Mouse (Mus musculus): ENCODE results near the gene Endou. TPM values are rescaled to one million over a fixed set of nuclear protein-coding genes. Genes with fewer than 3 reads are reported as not detected.

The Endou gene
- polyA plus RNA-seq, 1 experiment from 2014 or later: not detected

DNA sequence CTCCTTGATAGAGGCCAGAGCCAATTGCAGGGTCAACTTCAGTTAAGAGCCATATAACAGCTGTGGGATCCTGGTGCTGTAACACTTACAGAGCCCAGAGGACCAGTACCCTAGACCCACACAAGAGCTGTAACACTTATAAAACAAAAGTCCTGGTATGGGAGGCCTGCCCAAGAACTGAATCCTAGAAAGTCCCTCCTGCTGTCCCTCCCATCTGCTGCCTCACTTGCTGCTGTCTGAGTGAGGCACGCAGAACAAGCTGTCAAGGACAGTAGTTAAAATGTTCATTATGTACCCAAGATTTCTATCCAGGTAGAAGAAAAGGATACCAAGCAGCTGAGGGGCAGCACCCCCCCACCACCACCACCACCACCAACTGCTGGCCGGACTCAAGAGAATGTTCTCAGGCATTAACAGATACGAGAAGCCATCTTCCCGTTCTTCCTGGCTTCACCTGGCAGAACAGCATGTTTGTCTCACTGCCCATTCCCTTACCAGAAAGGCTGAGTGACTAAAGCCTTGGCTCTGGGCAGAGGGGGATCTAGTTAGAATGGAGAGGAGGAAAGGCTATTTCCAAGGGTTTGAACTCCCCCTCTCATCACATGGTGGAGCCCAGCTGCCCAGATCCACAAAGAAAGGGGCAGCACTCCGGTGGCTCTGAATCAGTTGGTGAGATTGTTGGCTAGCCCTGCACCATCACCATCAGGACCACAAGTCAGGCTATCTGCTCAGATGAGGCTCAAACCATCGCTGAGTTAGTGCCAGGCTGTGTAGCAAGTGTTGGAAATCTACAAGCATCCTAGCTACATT lies 7.4 kb downstream of the Endou start:
- Histone ChIP-seq H3K27ac (ENCODE audit: low read depth, low read length) (no peak overlapping the region), H3K9me3 (ENCODE audit: control insufficient read depth, low read length) (no peaks in the 10 kb centered on the region), H3K9ac (ENCODE audit: low read length) (no peak overlapping the region), H3K4me3 (ENCODE audit: low read depth, low read length) (no peak overlapping the region), H3K4me1 (replicated peaks; ENCODE audit: control insufficient read depth, insufficient read depth, low read length) (no peaks in the 10 kb centered on the region), H3K36me3 (ENCODE audit: control insufficient read depth, insufficient read depth, low read length) (no peaks in the 10 kb centered on the region), H3K27me3 (ENCODE audit: control insufficient read depth, insufficient read depth, low read length) (no peaks in the 10 kb centered on the region), H3K4me2 (ENCODE audit: low read depth, low read length, severe bottlenecking) (no peak overlapping the region)
- WGBS: 88% methylated on average over 6 of the region's 6 CpGs
- ATAC-seq (replicated peaks; ENCODE audit: low FRiP score): no peak
- no peak for DNase-seq (ENCODE audit: low spot score)

GRCm38 (mm10) chr15:97721008-97721701 lies 10.0 kb downstream of the Endou start:
- no peak for DNase-seq (ENCODE audit: low spot score)
- WGBS: 83% methylated on average over 15 of the region's 15 CpGs
- no peak for ATAC-seq (replicated peaks; ENCODE audit: low FRiP score)
- Histone ChIP-seq H3K4me1 (replicated peaks; ENCODE audit: control insufficient read depth, insufficient read depth, low read length) (no peaks in the 10 kb centered on the region), H3K9ac (ENCODE audit: low read length) (no peak overlapping the region), H3K27me3 (ENCODE audit: control insufficient read depth, insufficient read depth, low read length) (no peaks in the 10 kb centered on the region), H3K4me2 (ENCODE audit: low read depth, low read length, severe bottlenecking) (no peak overlapping the region), H3K9me3 (ENCODE audit: control insufficient read depth, low read length) (no peaks in the 10 kb centered on the region), H3K27ac (ENCODE audit: low read depth, low read length) (no peak overlapping the region), H3K36me3 (ENCODE audit: control insufficient read depth, insufficient read depth, low read length) (no peaks in the 10 kb centered on the region), H3K4me3 (ENCODE audit: low read depth, low read length) (no peak overlapping the region)

DNA sequence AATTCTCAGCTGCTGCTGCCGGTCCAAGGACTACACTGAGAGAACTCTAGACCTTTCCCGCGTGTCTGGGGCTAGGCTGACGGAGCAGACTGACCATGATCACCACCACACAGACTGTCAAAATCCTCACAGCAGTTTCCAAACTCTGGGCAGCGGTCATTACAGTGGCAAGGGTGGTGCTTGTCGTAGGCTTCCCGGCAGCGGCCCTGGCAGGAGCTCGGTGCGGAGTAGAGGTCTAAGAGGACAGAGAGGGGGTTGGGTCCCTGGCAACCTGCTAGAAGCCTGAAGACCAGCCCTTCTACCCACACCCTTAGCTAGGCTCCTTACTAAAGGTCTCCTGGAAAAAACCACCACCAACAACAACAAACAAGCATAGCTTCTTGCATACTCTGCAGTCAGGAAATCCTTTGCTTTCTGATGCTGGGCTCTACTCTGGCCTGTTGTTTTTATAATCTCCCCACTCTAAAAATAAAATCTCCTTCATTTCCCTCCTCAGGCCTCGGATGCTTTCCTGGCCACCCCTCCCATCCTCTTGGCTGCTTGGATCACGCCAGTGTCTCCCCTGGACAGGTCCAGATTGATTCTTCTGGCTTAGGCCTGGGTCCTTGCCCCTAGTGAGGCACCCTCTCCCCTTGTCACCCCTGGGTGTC lies 11.0 kb downstream of the Endou start:
- Histone ChIP-seq H3K27me3 (ENCODE audit: control insufficient read depth, insufficient read depth, low read length) (no peaks in the 10 kb centered on the region), H3K4me3 (ENCODE audit: low read depth, low read length) (no peak overlapping the region), H3K9ac (ENCODE audit: low read length) (no peak overlapping the region), H3K36me3 (ENCODE audit: control insufficient read depth, insufficient read depth, low read length) (no peaks in the 10 kb centered on the region), H3K27ac (ENCODE audit: low read depth, low read length) (no peak overlapping the region), H3K4me2 (ENCODE audit: low read depth, low read length, severe bottlenecking) (no peak overlapping the region), H3K9me3 (ENCODE audit: control insufficient read depth, low read length) (no peaks in the 10 kb centered on the region), H3K4me1 (replicated peaks; ENCODE audit: control insufficient read depth, insufficient read depth, low read length) (no peaks in the 10 kb centered on the region)
- 83% methylated on average over 12 of the region's 12 CpGs for WGBS
- ATAC-seq (replicated peaks; ENCODE audit: low FRiP score) (no peak), DNase-seq (ENCODE audit: low spot score) (no peak)

GRCm38 (mm10) chr15:97719494-97719893 lies 11.6 kb downstream of the Endou start:
- Histone ChIP-seq H3K4me3 (ENCODE audit: low read depth, low read length) (no peak overlapping the region), H3K27ac (ENCODE audit: low read depth, low read length) (no peak overlapping the region), H3K4me2 (ENCODE audit: low read depth, low read length, severe bottlenecking) (no peak overlapping the region), H3K4me1 (replicated peaks; ENCODE audit: control insufficient read depth, insufficient read depth, low read length) (no peaks in the 10 kb centered on the region), H3K27me3 (ENCODE audit: control insufficient read depth, insufficient read depth, low read length) (no peaks in the 10 kb centered on the region), H3K36me3 (ENCODE audit: control insufficient read depth, insufficient read depth, low read length) (no peaks in the 10 kb centered on the region), H3K9ac (ENCODE audit: low read length) (no peak overlapping the region), H3K9me3 (ENCODE audit: control insufficient read depth, low read length) (no peaks in the 10 kb centered on the region)
- WGBS: 95% methylated on average over 12 of the region's 12 CpGs
- DNase-seq (ENCODE audit: low spot score) (no peak), ATAC-seq (replicated peaks; ENCODE audit: low FRiP score) (no peak)

GRCm38 (mm10) chr15:97718535-97719155 lies 12.5 kb downstream of the Endou start:
- H3K36me3 ChIP-seq (ENCODE audit: control insufficient read depth, insufficient read depth, low read length): no peaks in the 10 kb centered on the region
- no peak overlapping the region for H3K4me3 ChIP-seq (ENCODE audit: low read depth, low read length)
- no peaks in the 10 kb centered on the region for H3K27me3 ChIP-seq (ENCODE audit: control insufficient read depth, insufficient read depth, low read length)
- no peaks in the 10 kb centered on the region for H3K4me1 ChIP-seq (replicated peaks; ENCODE audit: control insufficient read depth, insufficient read depth, low read length)
- no peaks in the 10 kb centered on the region for H3K9me3 ChIP-seq (ENCODE audit: control insufficient read depth, low read length)
- 87% methylated on average over 8 of the region's 8 CpGs for WGBS
- H3K9ac ChIP-seq (ENCODE audit: low read length): no peak overlapping the region
- no peak overlapping the region for H3K4me2 ChIP-seq (ENCODE audit: low read depth, low read length, severe bottlenecking)
- DNase-seq (ENCODE audit: low spot score) (no peak), ATAC-seq (replicated peaks; ENCODE audit: low FRiP score) (no peak)
- no peak overlapping the region for H3K27ac ChIP-seq (ENCODE audit: low read depth, low read length)

GRCm38 (mm10) chr15:97717861-97718534 lies 13.1 kb downstream of the Endou start:
- H3K9ac ChIP-seq (ENCODE audit: low read length): no peak overlapping the region
- 0 out of 2 replicates have a peak, but pooled peaks have one; percentile 30 for ATAC-seq (replicated peaks; ENCODE audit: low FRiP score)
- H3K4me1 ChIP-seq (replicated peaks; ENCODE audit: control insufficient read depth, insufficient read depth, low read length): no peaks in the 10 kb centered on the region
- H3K27me3 ChIP-seq (ENCODE audit: control insufficient read depth, insufficient read depth, low read length): no peaks in the 10 kb centered on the region
- WGBS: 34% methylated on average over 12 of the region's 12 CpGs
- H3K4me2 ChIP-seq (ENCODE audit: low read depth, low read length, severe bottlenecking): no peak overlapping the region
- no peaks in the 10 kb centered on the region for H3K36me3 ChIP-seq (ENCODE audit: control insufficient read depth, insufficient read depth, low read length)
- no peaks in the 10 kb centered on the region for H3K9me3 ChIP-seq (ENCODE audit: control insufficient read depth, low read length)
- DNase-seq (ENCODE audit: low spot score): peak; percentile 77
- H3K27ac ChIP-seq (ENCODE audit: low read depth, low read length): no peak overlapping the region
- no peak overlapping the region for H3K4me3 ChIP-seq (ENCODE audit: low read depth, low read length)

DNA sequence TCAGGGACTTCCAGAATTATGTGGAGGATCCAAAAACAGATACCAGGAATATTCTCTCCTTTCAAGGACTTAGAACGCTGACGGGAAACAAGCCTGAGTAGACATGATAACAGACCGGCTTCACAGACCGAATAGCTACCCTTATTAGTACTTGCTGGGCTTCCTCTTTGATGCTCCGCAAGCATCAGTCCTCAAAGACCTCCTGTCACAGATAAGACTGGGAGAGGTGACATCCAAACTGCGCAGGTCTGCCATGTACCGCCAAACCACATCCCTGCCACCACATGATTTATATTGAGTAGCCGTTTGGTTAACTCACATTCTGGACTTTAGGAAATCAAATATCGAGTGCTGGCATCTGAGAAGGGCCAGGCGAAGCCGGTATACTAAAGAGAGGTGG lies 14.4 kb downstream of the Endou start:
- Histone ChIP-seq H3K4me2 (ENCODE audit: low read depth, low read length, severe bottlenecking) (no peak overlapping the region), H3K9me3 (ENCODE audit: control insufficient read depth, low read length) (no peaks in the 10 kb centered on the region), H3K27me3 (ENCODE audit: control insufficient read depth, insufficient read depth, low read length) (no peaks in the 10 kb centered on the region), H3K4me3 (ENCODE audit: low read depth, low read length) (no peak overlapping the region), H3K4me1 (replicated peaks; ENCODE audit: control insufficient read depth, insufficient read depth, low read length) (no peaks in the 10 kb centered on the region), H3K36me3 (ENCODE audit: control insufficient read depth, insufficient read depth, low read length) (no peaks in the 10 kb centered on the region), H3K27ac (ENCODE audit: low read depth, low read length) (no peak overlapping the region), H3K9ac (ENCODE audit: low read length) (no peak overlapping the region)
- DNase-seq (ENCODE audit: low spot score) (no peak), ATAC-seq (replicated peaks; ENCODE audit: low FRiP score) (no peak)
- 94% methylated on average over 11 of the region's 11 CpGs for WGBS

GRCm38 (mm10) chr15:97715734-97716133 lies 15.4 kb downstream of the Endou start:
- Histone ChIP-seq H3K4me1 (replicated peaks; ENCODE audit: control insufficient read depth, insufficient read depth, low read length) (no peaks in the 10 kb centered on the region), H3K9me3 (ENCODE audit: control insufficient read depth, low read length) (no peaks in the 10 kb centered on the region), H3K36me3 (ENCODE audit: control insufficient read depth, insufficient read depth, low read length) (no peaks in the 10 kb centered on the region), H3K27me3 (ENCODE audit: control insufficient read depth, insufficient read depth, low read length) (no peaks in the 10 kb centered on the region), H3K4me2 (ENCODE audit: low read depth, low read length, severe bottlenecking) (no peak overlapping the region), H3K9ac (ENCODE audit: low read length) (no peak overlapping the region), H3K27ac (ENCODE audit: low read depth, low read length) (no peak overlapping the region), H3K4me3 (ENCODE audit: low read depth, low read length) (no peak overlapping the region)
- ATAC-seq (replicated peaks; ENCODE audit: low FRiP score): no peak
- no peak for DNase-seq (ENCODE audit: low spot score)
- WGBS: 91% methylated on average over 1 of the region's 1 CpGs
